Mouse (Mus musculus) heart, embryonic 14.5 days (tissue): ENCODE measurements around the gene Zdhhc3. TPM values are rescaled to one million over a fixed set of nuclear protein-coding genes. Genes with fewer than 3 reads are reported as not detected.

ENCODE experiments used
- ATAC-seq: fragments of 200-750 bp; cut with Nextera tagmentation; 2 replicates; pipeline ENCODE4 v1.8.0; 2017; ENCODE audit warnings: low read depth, moderate TSS enrichment; ENCODE audit not compliant: insufficient number of reproducible peaks, insufficient read depth, low FRiP score
- H3K27ac ChIP-seq, 2 experiments: fragments of 200-500 bp in 1 of 2; fragments of 300-500 bp in 1 of 2; sonication (generic) in 1 of 2; replicated peaks in 1 of 2; 2 replicates each; pipeline ENCODE4 v1.5.1; 2012 to 2014; ENCODE audit warnings: low read depth in 2 of 2, low read length in 2 of 2, control low read depth in 1 of 2, mild to moderate bottlenecking in 1 of 2, mixed read lengths in 1 of 2; ENCODE audit not compliant: control insufficient read depth in 1 of 2, insufficient read depth in 1 of 2
- H3K27me3 ChIP-seq: fragments of 300-500 bp; sonication (generic); 2 replicates; pipeline ENCODE4 v1.6.1; 2014; ENCODE audit warnings: mild to moderate bottlenecking, low read length, control low read depth; ENCODE audit not compliant: control insufficient read depth, insufficient read depth
- H3K36me3 ChIP-seq: fragments of 300-500 bp; sonication (generic); 2 replicates; pipeline ENCODE4 v1.6.1; 2014; ENCODE audit warnings: mild to moderate bottlenecking, control low read depth, low read length, mixed read lengths; ENCODE audit not compliant: control insufficient read depth, insufficient read depth
- H3K4me1 ChIP-seq, 2 experiments: fragments of 200-500 bp in 1 of 2; fragments of 300-500 bp in 1 of 2; sonication (generic) in 1 of 2; 2 replicates each; pipeline ENCODE4 v1.6.1; 2012 to 2014; ENCODE audit warnings: low read length in 2 of 2, control low read depth in 1 of 2, mixed read lengths in 1 of 2; ENCODE audit not compliant: control insufficient read depth in 2 of 2, insufficient read depth in 2 of 2
- H3K4me2 ChIP-seq: fragments of 300-500 bp; sonication (generic); 2 replicates; pipeline ENCODE4 v1.6.1; 2014; ENCODE audit warnings: mild to moderate bottlenecking, low read length
- H3K4me3 ChIP-seq, 2 experiments: fragments of 200-500 bp in 1 of 2; fragments of 300-500 bp in 1 of 2; sonication (generic) in 1 of 2; 2 replicates each; pipeline ENCODE4 v1.5.1; 2012 to 2014; ENCODE audit warnings: low read length in 2 of 2, mild to moderate bottlenecking in 2 of 2, control low read depth in 1 of 2, low read depth in 1 of 2, moderate library complexity in 1 of 2; ENCODE audit not compliant: control insufficient read depth in 1 of 2, insufficient read depth in 1 of 2
- H3K9ac ChIP-seq: fragments of 300-500 bp; sonication (generic); 2 replicates; pipeline ENCODE4 v1.6.1; 2014; ENCODE audit warnings: mild to moderate bottlenecking, low read length
- H3K9me3 ChIP-seq: fragments of 300-500 bp; sonication (generic); 2 replicates; pipeline ENCODE4 v1.6.1; 2016; ENCODE audit warnings: low read length, control low read depth; ENCODE audit not compliant: control insufficient read depth
- WGBS: fragments of 180-500 bp; shearing (Covaris S2); extraction: QIAGEN DNeasy Blood & Tissue Kit; methylation state at CpG from one replicate; pipeline ENCODE4 v1.1.7; 2014; 5-methylcytosine and 5-hydroxymethylcytosine counted together
- polyA plus RNA-seq: library from polyadenylated mRNA; unstranded; fragments of >200 nt; fragmentation: Nextera tagmentation; extraction: Ambion mirVana; gene quantifications from 2 replicates; pipeline ENCODE4 v1.2.1, GENCODE M21; 2014

The Zdhhc3 gene
- 36.5 and 36.9 TPM in 2 replicates for polyA plus RNA-seq

DNA sequence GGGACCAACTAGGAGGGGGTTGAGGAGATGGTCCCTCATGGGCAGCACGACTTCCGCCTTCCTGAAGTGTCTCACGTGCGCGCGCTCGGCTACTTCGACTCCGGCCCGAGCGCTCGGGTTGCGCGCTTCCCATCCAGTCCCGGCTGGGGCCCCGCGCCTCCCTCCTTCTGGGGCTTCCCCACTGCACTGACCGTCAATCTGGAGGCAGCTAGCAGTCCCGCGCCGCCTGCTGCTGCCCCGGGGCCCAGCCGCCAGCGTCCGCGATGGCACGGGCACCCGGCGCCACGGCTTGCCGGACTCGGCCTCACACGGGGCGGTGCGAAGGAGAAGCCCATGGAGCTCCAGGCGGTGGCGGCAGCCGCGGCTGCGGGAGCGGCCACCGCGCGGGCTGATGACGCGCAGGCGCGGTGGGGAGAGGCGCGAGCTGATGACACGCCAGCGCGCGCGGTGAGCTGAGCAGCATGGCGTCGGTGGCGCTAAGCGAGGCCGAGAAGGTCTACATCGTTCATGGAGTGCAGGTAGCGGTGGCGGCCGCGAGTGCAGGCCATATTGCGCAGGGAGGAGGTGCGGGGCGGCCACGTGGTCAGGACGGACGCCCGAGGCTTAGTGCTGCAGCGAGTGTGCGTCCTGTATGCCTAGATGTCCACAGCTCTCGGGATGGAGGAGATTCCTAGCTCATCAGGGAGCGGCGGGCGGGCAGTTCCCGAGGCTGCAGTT lies at the start of gene Zdhhc3, which contains the start of gene Exosc7:
Gene Zdhhc3 (minus strand): TSS at position 401 of the 717 bp plus-strand sequence.
Gene Exosc7 (plus strand): TSS at position 411 of the 717 bp plus-strand sequence.
- no peaks in the 10 kb centered on the region for H3K27me3 ChIP-seq
- under 1% methylated on average over 74 of the region's 79 CpGs for WGBS

DNA sequence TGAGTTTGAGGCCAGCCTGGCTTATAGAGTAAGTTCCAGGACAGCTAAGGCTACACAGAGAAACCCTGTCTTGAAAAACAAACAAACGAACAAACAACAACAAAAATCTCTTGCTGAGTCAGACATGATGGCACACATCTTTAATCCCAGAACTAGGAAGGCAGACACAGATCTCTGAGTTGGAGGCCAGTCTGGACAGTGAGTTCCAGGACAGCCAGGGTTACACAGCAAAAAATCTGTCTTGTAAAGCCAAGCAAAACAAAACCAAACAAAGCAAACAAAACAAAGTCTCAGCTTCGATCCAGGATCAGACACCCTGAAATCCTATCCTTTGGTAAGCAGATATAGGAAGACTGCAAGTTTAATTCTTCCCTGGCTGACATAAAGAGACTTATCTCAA lies 48.8 kb upstream of the Zdhhc3 start:
- no peak overlapping the region for H3K4me3 ChIP-seq

More for the DNA sequence above, at the start of gene Zdhhc3, which contains the start of gene Exosc7:
- no peaks in the 10 kb centered on the region for H3K9me3 ChIP-seq
- peak within 1 kb of the TSS; percentile 96 for H3K9ac ChIP-seq
- H3K36me3 ChIP-seq, result peaks cover 19% of the 10 kb centered on the region
- peak within 1 kb of the TSS; percentile 62 to 95 for H3K4me3 ChIP-seq
- H3K4me1 ChIP-seq, result peaks cover 0 to 15% of the 10 kb centered on the region in 2 experiments; a peak in 3 of 4 replicates
- H3K27ac ChIP-seq, result peak within 1 kb of the TSS; percentile 85 to 92
- peak; percentile 92 for ATAC-seq
- peak within 1 kb of the TSS; percentile 98 for H3K4me2 ChIP-seq

DNA sequence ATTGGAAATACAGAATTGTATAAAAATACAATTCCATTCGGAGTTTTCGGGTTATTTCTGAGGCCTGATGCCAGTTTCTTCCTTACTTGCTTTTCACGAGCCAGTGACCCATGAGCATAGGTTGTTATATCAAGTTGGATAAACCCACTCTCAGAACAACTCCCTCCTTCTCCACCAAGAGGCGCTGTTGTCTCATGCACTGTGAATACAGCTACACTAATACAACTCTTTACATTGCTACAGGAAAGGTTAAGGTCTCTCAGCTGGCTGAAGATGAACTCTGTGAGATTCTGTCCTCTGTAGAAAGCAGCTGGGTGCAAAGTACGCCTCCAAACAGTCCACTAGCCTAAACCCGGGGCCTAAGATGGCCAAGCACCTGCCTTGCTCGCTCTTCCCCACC lies 46.3 kb upstream of the Zdhhc3 start:
- Histone ChIP-seq H3K4me1 (peaks cover 3 to 5% of the 10 kb centered on the region in 2 experiments; a peak in 1 of 4 replicates), H3K9ac (no peak overlapping the region), H3K4me3 (no peak overlapping the region), H3K36me3 (no peaks in the 10 kb centered on the region), H3K27me3 (no peaks in the 10 kb centered on the region), H3K4me2 (no peak overlapping the region), H3K9me3 (no peaks in the 10 kb centered on the region), H3K27ac (no peak overlapping the region)
- no peak for ATAC-seq
- WGBS, result 50% methylated on average over 7 of the region's 7 CpGs

More for the DNA sequence above, 48.8 kb upstream of the Zdhhc3 start:
- Histone ChIP-seq H3K4me2 (no peak overlapping the region), H3K27me3 (no peaks in the 10 kb centered on the region), H3K9me3 (no peaks in the 10 kb centered on the region), H3K9ac (no peak overlapping the region), H3K4me1 (peaks cover 2 to 3% of the 10 kb centered on the region in 2 experiments; a peak in 1 of 4 replicates), H3K36me3 (no peaks in the 10 kb centered on the region), H3K27ac (no peak overlapping the region)
- no peak for ATAC-seq
- WGBS, result 49% methylated on average over 2 of the region's 2 CpGs

DNA sequence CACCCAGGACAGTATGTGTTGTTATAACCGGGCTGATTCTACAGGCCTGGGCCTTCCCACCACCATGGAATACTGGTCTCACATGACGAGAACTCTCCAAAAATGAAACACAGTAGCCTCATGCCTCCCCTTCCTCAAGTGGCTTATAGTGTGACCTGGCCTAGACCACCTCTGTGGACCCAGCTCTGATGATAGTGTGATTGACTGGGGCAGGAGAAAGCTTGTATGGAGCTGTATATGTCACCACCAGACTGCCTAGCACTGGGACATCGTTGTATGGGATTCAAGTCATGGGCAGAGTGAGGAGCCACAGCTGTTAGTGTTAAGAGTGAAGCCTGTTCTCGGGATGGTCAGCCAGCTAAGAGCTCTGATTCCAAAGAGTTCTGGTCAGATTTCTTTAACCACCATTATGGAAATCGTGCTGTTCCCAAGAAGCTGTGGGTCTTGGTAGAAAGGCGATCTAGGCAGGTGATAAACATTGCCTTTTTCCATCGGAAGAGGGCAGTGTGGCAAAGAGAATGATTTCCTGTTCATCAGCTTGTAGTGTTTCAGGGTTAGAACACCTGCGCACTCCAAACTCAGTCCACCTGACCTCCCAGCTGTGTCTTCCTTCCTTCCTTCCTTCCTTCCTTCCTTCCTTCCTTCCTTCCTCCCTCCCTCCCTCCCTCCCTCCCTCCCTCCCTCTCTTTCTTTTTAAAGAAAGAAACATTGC lies 45.3 kb upstream of the Zdhhc3 start:
- no peaks in the 10 kb centered on the region for H3K9me3 ChIP-seq
- no peak for ATAC-seq

DNA sequence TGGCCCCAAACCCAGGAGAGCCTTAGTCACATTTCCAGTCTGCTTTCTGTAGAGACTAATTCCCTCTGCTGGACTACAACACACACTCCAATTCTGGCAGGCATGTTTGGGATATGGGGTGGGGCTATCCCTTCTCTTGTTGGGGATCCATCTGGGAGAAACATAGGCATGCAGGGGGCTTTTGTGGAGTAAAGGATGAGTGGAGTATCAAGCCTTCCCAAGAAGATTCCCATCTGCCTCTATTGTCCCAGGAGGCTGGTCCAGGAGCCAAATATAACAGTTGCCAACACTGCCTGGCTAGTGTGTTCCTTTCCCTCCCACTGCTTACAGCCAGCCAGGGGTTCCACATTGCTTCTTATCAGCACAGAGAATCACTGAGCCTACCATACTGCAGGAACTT lies 44.7 kb upstream of the Zdhhc3 start:
- Histone ChIP-seq H3K4me2 (no peak overlapping the region), H3K4me1 (peaks cover 3 to 5% of the 10 kb centered on the region in 2 experiments; a peak in 1 of 4 replicates), H3K9ac (no peak overlapping the region), H3K36me3 (no peaks in the 10 kb centered on the region), H3K27me3 (no peaks in the 10 kb centered on the region), H3K9me3 (no peaks in the 10 kb centered on the region), H3K27ac (no peak overlapping the region), H3K4me3 (no peak overlapping the region)
- no peak for ATAC-seq

More for the DNA sequence above, 45.3 kb upstream of the Zdhhc3 start:
- Histone ChIP-seq H3K36me3 (no peaks in the 10 kb centered on the region), H3K4me3 (no peak overlapping the region), H3K9ac (no peak overlapping the region), H3K4me1 (peaks cover 3 to 5% of the 10 kb centered on the region in 2 experiments; a peak in 1 of 4 replicates), H3K4me2 (no peak overlapping the region), H3K27ac (no peak overlapping the region), H3K27me3 (no peaks in the 10 kb centered on the region)
- WGBS, result 59% methylated on average over 8 of the region's 8 CpGs

DNA sequence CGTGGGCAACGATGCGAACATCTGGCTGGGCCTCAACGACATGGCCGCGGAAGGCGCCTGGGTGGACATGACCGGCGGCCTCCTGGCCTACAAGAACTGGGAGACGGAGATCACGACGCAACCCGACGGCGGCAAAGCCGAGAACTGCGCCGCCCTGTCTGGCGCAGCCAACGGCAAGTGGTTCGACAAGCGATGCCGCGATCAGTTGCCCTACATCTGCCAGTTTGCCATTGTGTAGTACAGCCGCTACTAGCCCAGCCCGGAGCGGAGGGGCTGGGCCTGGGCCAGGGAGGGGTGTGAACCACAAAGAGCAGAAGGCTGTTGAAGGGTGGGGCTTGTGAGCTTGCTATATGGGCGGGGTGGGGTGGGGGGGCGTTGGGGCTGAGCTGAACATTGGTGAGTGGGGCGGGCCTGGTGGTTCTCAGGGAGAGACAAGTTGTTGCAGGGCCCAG lies 43.9 kb upstream of the Zdhhc3 start:
- no peak for ATAC-seq
- Histone ChIP-seq H3K36me3 (no peaks in the 10 kb centered on the region), H3K4me3 (peak overlapping the region; percentile 24 to 35; a peak in 3 of 4 replicates), H3K9ac (peak overlapping the region; percentile 38; the same call in 1 of the 2 replicates), H3K27me3 (no peaks in the 10 kb centered on the region), H3K9me3 (no peaks in the 10 kb centered on the region), H3K4me1 (peaks cover 3 to 5% of the 10 kb centered on the region in 2 experiments; a peak in 1 of 4 replicates), H3K4me2 (peak overlapping the region; percentile 60), H3K27ac (no peak overlapping the region)
- 23% methylated on average over 30 of the region's 30 CpGs for WGBS

DNA sequence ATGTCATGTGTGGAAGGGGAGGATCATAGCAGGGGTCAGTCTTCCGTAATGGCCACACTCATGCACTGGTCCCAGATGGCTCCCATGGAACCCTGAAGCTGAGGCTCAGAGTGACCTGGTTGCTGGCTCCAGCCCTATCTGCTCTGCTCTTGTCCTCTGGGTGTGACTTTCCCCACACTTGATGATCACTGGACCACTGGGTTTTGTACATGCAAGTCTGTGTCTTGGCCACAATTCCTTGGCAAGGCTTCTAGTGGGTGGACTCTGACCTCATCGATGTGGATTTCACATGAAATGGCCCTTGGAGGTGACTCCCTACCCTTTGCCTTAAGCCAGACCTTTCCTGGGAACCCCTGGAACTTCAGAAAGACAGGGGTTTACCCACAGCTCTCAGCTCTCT lies 40.1 kb upstream of the Zdhhc3 start:
- Histone ChIP-seq H3K9ac (no peak overlapping the region), H3K4me1 (peaks cover 3 to 5% of the 10 kb centered on the region in 2 experiments; a peak in 1 of 4 replicates), H3K27me3 (no peaks in the 10 kb centered on the region), H3K4me3 (no peak overlapping the region), H3K9me3 (no peaks in the 10 kb centered on the region), H3K4me2 (no peak overlapping the region), H3K36me3 (no peaks in the 10 kb centered on the region), H3K27ac (no peak overlapping the region)
- ATAC-seq, result no peak
- WGBS, result 88% methylated on average over 2 of the region's 2 CpGs
